Mouse (Mus musculus): ENCODE results near the gene Ube2h. TPM values are rescaled to one million over a fixed set of nuclear protein-coding genes. Genes with fewer than 3 reads are reported as not detected.

Ube2h gene
- polyA plus RNA-seq, 1 experiment: 69.7 TPM

DNA sequence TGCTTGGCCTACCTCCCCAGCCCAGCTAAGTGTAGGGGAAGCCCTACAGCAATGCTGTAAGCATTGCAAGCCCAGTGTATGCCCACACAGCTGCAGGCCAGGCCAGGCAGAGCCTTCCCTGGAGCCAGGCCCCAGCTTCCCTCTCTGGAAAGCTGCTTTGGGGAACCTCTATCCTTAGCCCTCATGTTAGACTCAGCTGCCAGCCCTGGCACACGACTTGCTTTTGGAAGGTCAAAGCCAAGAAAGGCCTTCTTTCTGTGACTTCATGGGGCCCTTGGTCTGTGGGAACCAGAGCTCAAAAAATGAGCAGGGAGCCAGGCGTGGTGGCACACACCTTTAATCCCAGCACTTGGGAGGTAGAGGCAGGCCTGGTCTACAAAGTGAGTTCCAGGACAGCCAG lies 142.7 kb downstream of the Ube2h start:
- TF ChIP-seq CTCF (IDR thresholded peaks at IDR 0.05; ENCODE audit: extremely low read depth, insufficient read depth, insufficient read length, insufficient replicate concordance) (no peak), POLR2A (IDR thresholded peaks at IDR 0.05; ENCODE audit: low read depth, low read length) (no peak)
- no peak overlapping the region for H3K4me3 ChIP-seq (ENCODE audit: extremely low read depth, insufficient read depth, insufficient read length)
- H3K4me1 ChIP-seq (ENCODE audit: control insufficient read depth, insufficient read depth, insufficient read length): no peaks in the 10 kb centered on the region
- WGBS: 71% methylated on average over 2 of the region's 2 CpGs
- H3K36me3 ChIP-seq (ENCODE audit: control insufficient read depth, insufficient read depth, low read length): no peaks in the 10 kb centered on the region
- DNase-seq (ENCODE audit: low read depth in 1 of 2, low spot score in 2 of 2): no peak
- H3K27ac ChIP-seq (ENCODE audit: insufficient read depth, low read length): no peak overlapping the region
- no peaks in the 10 kb centered on the region for H3K27me3 ChIP-seq (ENCODE audit: control insufficient read depth, insufficient read depth, low read length)

Other genes starting within 250 kb of the Ube2h start
- 11.3 and 12.3 TPM in 2 replicates for gene Zc3hc1, start 86.5 kb upstream of the Ube2h start, polyA plus RNA-seq (2012; rRNA removed)
- gene Klhdc10, start 97.3 kb upstream of the Ube2h start, polyA plus RNA-seq (2012; rRNA removed): 6.7 and 10.0 TPM in 2 replicates
- 37.2 and 38.5 TPM in 2 replicates for gene Tmem209, start 205.2 kb upstream of the Ube2h start, polyA plus RNA-seq (2012; rRNA removed)
- not detected in 2 replicates for gene Ssmem1, start 205.3 kb upstream of the Ube2h start, polyA plus RNA-seq (2012; rRNA removed)
- gene Cpa2, start 237.0 kb upstream of the Ube2h start, polyA plus RNA-seq (2012; rRNA removed): 137 and 193 TPM in 2 replicates

Data from spleen, adult 2 months (tissue).